Mouse (Mus musculus) brain, adult 2 months (tissue): ENCODE data around the gene Olfml2a.

Experiments
- DNase-seq: peaks from one replicate; pipeline ENCODE4 v3.0.0; 2011; ENCODE audit warnings: low read depth, low spot score

The Olfml2a gene

DNA sequence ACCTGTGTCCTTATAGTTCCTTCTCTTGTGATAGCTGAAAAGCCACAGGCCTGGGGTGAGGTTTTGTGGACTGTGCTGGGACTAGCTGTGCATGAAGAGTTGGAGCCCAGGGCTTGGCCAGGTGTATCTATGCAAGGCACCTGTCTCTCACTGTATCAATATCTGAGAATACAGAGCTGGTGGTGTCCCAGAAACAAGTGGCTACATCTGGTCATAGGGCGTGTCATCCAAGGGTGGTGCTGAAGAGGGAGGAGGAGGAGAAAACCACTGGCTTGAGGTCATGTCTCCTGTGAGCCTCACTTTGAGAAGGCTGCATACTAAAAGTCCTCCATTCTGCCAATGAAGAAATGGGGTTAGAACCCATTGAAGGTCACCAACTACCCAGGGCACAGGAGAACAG lies 6.2 kb downstream of the Olfml2a start:
- DNase-seq: no peak

DNA sequence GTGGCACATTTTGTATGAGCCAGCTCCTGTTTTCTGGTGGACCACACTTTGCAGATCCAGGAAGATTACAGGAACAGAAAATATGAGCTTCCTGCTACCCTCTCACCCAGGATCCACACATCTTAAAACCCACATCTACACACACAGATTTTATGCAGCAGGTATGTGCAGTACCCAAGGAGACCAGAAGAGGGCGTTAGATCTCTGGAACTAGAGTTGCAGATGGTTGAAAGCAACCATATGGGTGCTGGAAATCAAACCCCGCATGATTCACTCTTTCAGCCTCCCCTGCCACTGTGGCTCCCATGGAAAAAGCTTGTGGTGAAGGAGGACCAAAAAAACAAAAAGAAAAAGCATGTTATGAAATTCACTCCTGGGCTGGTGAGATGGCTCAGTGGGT lies 7.3 kb downstream of the Olfml2a start:
- no peak for DNase-seq

DNA sequence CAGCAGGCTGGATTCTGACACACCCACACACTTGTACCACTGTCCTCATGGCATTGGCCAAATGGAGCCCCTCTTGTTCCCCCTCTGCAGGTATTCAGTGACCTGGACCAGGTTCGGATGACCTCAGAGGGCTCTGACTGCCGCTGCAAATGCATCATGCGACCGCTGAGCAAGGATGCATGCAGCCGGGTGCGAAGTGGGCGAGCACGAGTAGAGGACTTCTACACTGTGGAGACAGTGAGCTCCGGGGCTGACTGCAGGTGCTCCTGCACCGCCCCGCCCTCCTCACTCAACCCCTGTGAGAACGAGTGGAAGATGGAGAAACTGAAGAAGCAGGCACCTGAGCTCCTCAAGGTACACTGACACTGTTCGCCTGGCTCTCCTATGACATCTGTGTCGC lies 9.6 kb downstream of the Olfml2a start:
- no peak for DNase-seq

GRCm38 (mm10) chr2:38941898-38942297 lies 10.1 kb downstream of the Olfml2a start:
- no peak for DNase-seq

DNA sequence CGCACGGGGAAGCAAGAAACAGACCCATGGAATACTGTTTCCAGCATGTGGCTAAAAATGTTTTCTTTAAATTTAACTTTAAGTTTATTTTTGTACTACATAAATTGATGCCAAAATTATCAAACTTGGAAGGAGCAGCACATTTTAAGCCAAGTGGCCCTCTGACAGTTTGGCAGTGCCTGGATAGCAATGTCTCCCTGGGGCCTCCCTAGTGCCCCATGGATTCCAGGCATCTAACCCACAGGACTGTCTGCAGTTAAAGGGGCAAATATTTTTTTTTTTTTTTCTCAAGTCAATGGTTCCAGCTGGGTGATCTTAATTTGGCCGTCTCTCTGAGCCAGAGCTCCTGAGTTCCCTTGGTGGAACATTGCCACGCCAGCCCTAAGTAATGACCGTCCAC lies 11.4 kb downstream of the Olfml2a start:
- no peak for DNase-seq

- DNase-seq: no peak
These were observed 12.2 kb downstream of the Olfml2a start for GRCm38 (mm10) chr2:38943977-38944376.

- peak; percentile 21 for DNase-seq
These were observed 12.8 kb downstream of the Olfml2a start for GRCm38 (mm10) chr2:38944460-38945161.

DNA sequence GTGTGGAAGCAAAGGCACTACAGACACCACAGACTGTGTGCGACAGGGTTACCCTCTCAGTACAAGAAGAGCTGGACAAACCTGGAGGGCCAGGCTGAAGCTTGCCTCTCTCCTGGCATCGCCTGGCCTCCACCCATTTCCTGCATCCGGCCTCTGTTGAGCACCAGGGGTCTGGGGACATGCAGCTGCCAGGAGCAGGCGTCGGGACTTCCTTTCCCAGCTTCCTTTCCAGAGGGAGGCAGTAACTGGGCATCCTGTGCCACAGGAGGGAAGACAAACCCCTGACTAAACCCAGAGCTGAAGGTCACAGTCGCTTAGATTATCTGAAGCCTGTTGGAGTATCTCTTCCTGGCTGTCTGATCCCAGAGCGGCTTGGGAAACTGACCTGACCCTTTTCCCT lies 15.8 kb downstream of the Olfml2a start:
- DNase-seq: no peak

GRCm38 (mm10) chr2:38950281-38950719 lies 18.5 kb downstream of the Olfml2a start:
- peak; percentile 94 for DNase-seq

DNA sequence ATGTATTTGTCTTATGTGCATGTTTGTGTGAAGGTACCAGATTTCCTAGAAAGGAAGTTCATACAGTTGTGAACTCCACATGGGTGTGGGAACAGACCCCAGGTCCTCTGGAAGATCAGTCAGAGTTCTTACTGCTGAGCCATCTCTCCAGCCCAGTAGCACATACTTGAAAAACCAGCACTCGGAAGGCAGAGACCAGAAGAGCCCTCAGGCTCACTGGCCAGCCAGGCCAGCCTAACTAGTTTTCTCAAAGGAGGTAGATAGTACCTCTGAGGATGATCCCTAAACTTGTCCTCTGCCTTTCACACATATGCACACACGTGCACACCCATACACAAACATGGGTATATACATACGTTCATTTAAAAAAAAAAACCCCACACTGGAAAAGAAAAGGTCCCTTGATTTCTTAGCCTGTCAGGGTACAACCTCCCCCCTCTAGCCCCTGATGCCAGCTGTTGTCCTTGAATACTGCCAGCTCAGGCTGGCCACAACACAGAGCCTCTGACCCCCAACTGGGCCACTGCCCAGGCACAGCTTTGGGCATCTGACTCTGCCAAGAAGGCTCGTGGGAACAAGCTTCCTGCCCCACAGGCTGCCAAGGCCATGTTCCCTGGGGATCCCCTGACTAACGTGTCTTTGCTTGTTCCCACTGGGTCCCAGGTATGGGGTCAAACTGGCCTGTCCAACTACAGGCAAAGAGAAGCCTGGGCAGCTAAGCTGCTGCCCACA lies 21.5 kb downstream of the Olfml2a start:
- peak; percentile 61 for DNase-seq

DNA sequence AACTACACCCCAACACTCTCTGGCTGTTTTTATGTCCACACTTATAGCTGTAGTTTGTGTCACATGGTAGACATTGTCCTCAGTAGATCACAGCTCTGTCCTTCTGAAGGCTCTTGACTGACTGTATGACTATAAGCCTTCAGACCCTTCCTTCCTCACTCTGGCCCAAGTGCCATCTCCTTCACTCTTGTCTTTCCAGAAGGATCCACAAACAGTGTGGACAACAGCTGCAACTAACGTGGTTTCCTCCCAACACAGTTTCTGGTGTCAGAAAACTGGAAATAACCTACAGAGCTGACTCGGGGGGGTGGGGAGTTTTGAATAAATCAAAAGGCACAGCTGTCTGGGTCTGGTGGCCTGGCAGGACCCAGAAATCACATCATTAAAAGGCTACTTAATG lies 24.3 kb downstream of the Olfml2a start:
- no peak for DNase-seq

- DNase-seq: no peak
These were observed 26.0 kb downstream of the Olfml2a start for GRCm38 (mm10) chr2:38957671-38958223.

GRCm38 (mm10) chr2:38964198-38964597 lies 32.4 kb downstream of the Olfml2a start:
- DNase-seq: no peak

GRCm38 (mm10) chr2:38969650-38970049 lies 37.9 kb downstream of the Olfml2a start:
- no peak for DNase-seq

GRCm38 (mm10) chr2:38970057-38970456 lies 38.3 kb downstream of the Olfml2a start:
- DNase-seq: no peak

DNA sequence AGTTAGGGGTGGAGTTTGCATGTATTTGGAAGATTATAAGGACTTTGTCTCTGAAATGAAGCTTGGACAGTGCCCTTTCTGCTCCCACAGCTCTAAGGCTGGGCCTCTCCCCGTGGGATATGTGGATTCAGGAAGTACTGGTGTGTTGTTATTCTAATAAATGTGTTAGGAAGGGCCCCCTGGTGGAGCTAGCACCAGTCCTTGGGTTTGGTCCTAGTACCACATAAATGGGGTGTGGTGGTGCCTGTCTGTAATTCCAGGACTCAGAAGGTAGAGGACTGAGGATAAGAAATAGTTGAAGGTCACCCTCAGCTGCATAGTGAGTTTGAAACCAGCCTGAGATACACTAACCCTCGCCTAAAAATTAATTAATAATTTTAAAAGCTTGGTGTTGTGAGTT lies 41.4 kb downstream of the Olfml2a start:
- no peak for DNase-seq

- peak; percentile 34 for DNase-seq
These were observed 41.9 kb downstream of the Olfml2a start for GRCm38 (mm10) chr2:38973701-38974100.

GRCm38 (mm10) chr2:38974171-38974570 lies 42.4 kb downstream of the Olfml2a start:
- peak; percentile 29 for DNase-seq

DNA sequence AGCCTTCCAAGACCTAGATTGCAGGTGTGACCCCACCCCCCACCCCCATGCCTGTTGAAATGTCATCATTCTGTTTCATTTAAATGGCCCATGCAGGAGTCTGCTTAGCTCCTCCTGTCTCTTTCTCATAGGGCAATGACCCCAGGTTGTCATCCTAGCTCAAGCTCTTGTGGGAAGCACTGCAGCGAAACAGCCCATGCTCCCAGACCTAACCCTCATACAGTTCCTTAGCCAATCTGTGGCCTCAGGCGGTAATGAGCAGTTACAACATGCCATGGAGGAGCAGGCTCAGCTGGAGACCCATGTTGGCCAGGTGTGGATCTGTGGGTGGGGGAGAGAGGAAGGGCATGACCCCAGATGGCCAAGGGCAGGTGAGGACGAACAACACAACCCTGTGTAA lies 43.4 kb downstream of the Olfml2a start:
- DNase-seq: no peak

DNA sequence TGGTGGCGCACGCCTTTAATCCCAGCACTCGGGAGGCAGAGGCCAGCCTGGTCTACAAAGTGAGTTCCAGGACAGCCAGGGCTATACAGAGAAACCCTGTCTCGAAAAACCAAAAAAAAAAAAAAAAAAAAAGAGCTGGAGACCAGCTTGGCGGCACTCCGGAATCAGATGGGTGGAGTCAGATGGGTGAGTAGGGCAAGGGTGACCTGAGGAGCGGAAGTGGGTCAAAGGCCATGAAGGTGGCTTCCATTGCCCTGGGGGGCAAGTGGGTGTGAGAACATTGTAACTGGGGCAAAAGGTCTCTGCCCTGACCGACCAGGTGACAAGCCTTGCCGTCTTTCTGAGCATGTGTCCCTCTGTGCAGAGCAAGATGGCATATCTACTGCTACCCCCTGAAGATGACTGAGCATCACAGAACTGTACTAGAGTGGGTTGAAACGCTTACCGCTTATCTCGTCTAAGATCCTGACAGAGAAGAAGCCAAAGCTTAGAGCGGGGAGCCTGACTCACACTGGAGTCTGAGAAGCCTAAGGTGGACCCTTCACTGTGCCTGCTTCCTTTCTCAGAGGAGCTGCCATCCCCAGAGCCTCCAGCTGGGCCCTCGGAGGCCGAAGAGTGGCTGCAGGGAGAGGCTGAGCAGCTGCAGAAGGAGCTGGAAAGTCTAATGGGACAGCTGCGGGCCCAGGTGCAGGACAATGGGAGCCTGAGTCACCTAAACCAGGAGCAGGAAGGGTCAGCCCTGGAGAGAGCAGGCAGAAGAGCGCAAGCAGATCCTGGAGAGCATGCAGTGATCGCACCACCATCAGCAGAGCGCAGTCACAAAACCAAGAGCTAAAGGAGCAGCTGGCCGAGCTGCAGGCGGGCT lies 44.4 kb downstream of the Olfml2a start:
- DNase-seq: no peak

- DNase-seq: no peak
These were observed 46.1 kb downstream of the Olfml2a start for GRCm38 (mm10) chr2:38977837-38978236.

GRCm38 (mm10) chr2:38983456-38983855 lies 51.7 kb downstream of the Olfml2a start:
- no peak for DNase-seq
